ENCODE assay signal across 32 mouse cellular contexts in the genomic region with DNA sequence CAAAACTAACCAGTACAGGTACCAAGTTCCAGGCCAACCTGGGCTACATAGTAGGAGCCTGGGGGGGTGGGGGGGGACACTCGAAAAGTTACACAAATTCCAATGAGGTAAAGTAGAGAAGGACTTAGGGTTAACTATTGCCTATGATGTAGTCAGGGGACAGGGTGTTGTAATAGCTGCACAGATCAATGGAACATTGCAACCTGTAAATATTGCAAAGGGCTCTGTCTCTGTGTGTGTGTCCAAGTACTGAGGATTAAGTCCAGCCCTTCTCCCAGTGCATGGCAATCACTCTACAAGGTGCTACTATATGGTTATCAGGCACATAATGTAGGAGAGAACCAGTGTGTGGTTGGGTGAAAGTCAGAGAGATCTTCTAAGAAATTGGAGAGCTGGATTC. TPM values are rescaled to one million over a fixed set of nuclear protein-coding genes. Genes with fewer than 3 reads are reported as not detected.
"Had no signal": no experiment of that assay in that cellular context is flagged by ENCODE, and none has a peak within 500 bp of the region (broad histone marks: within the 10 kb centered on the region; RNA-seq: fewer than 3 reads in every experiment).

No protein-coding gene starts in this region.

- H3K27me3 ChIP-seq: heart, embryonic 12.5 days; hindbrain, embryonic 12.5 days; intestine, embryonic 15.5 days; limb, embryonic 13.5 days; limb, embryonic 15.5 days had no signal

- H3K4me2 ChIP-seq: heart, embryonic 12.5 days; hindbrain, embryonic 12.5 days; hindbrain, embryonic 14.5 days; intestine, embryonic 15.5 days; limb, embryonic 13.5 days; limb, embryonic 15.5 days had no signal

- H3K9me3 ChIP-seq: heart, embryonic 10.5 days; heart, embryonic 12.5 days; hindbrain, embryonic 10.5 days; hindbrain, embryonic 12.5 days; intestine, embryonic 15.5 days; limb, embryonic 13.5 days; limb, embryonic 15.5 days had no signal

- H3K27ac ChIP-seq: heart, embryonic 10.5 days; hindbrain, embryonic 10.5 days; hindbrain, embryonic 12.5 days; hindbrain, embryonic 14.5 days; intestine, embryonic 15.5 days; layer of hippocampus, adult 2 months; limb, embryonic 13.5 days; limb, embryonic 15.5 days had no signal

- H3K4me3 ChIP-seq: heart, embryonic 10.5 days; heart, embryonic 12.5 days; hindbrain, embryonic 10.5 days; hindbrain, embryonic 12.5 days; intestine, embryonic 15.5 days; layer of hippocampus, adult 2 months; limb, embryonic 13.5 days; limb, embryonic 15.5 days had no signal

- H3K4me1 ChIP-seq: intestine, embryonic 15.5 days; limb, embryonic 13.5 days; limb, embryonic 15.5 days had no signal

- DNase-seq: forebrain, postnatal 0 days; gastrocnemius, postnatal 14 days; heart, adult 18-20 months; heart, postnatal 10 days; heart, postnatal 4 days; kidney, adult 18-20 months; kidney, adult 8-10 months; kidney, postnatal 14 days; kidney, postnatal 36 days; left cerebral cortex, postnatal 4 days had no signal

- H3K36me3 ChIP-seq: hindbrain, embryonic 12.5 days; intestine, embryonic 15.5 days; limb, embryonic 13.5 days; limb, embryonic 15.5 days had no signal

- H3K9ac ChIP-seq: forebrain, postnatal 0 days; heart, embryonic 12.5 days; hindbrain, embryonic 12.5 days; hindbrain, embryonic 14.5 days; intestine, embryonic 15.5 days; limb, embryonic 13.5 days; limb, embryonic 15.5 days had no signal

- ATAC-seq: forebrain, postnatal 0 days; hindbrain, embryonic 16.5 days; inflammation-experienced regulatory T-cells, adult 6 months; intestine, embryonic 15.5 days; intestine, postnatal 0 days had no signal

RNA-seq across cellular contexts. Expression of gene Morn3, which starts 45.9 kb away (rescaled TPM):
- total RNA-seq: forebrain, postnatal 0 days; gastrocnemius, adult 18-20 months; gastrocnemius, adult 8-10 months; gastrocnemius, postnatal 14 days; gastrocnemius, postnatal 4 days; granulocyte monocyte progenitor cell, adult 5-6 weeks; heart, adult 18-20 months; heart, adult 8-10 months; heart, postnatal 10 days; heart, postnatal 25 days; heart, postnatal 4 days; layer of hippocampus, adult 2 months; left cerebral cortex, adult 8-10 months; left cerebral cortex, postnatal 10 days; left cerebral cortex, postnatal 4 days had no signal
- polyA plus RNA-seq: heart, embryonic 10.5 days; heart, embryonic 12.5 days; heart, embryonic 14.5 days; intestine, postnatal 0 days; large intestine, adult 2 months; limb, embryonic 13.5 days had no signal
